Mouse (Mus musculus): ENCODE measurements around the gene Trim43c. TPM values are rescaled to one million over a fixed set of nuclear protein-coding genes. Genes with fewer than 3 reads are reported as not detected.

Gene Trim43c
- not detected for total RNA-seq (2023)

DNA sequence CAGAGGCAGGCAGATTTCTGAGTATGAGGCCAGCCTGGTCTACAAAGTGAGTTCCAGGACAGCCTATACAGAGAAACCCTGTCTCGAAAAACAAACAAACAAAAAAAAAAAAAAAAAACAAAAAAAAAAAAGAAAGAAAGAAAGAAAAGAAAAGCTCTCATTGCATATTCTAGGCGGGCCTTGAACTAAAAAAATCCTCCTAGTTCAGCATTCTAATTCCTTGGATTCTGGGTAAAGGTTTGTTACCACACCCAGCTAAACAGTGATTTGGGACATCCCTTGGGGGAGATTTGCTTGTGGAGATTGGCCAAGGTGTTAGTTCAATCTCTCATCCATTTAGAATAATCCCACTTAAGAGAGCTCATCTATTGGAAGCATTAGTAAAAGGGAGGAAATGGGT, at the start of gene Trim43c:
TSS of gene Trim43c (plus strand) at position 301 of the 400 bp plus-strand sequence.

Other genes with a start within 250 kb of the Trim43c start
- gene Mthfsl, start 118.9 kb upstream of the Trim43c start, total RNA-seq (2023): 10 to 100 TPM; 50.0 to 57.7 TPM
- gene Bcl2a1d, start 107.2 kb upstream of the Trim43c start, total RNA-seq (2023): 10 to 100 TPM; 10.1 to 16.0 TPM
- gene Bcl2a1a, start 117.7 kb downstream of the Trim43c start, total RNA-seq (2023): 10 to 100 TPM; 21.1 to 25.0 TPM